Mouse (Mus musculus) lung, postnatal 0 days (tissue): ENCODE results near the gene Lmod1.

Experiments used
- CTCF ChIP-seq: IDR thresholded peaks from 2 replicates; pipeline ENCODE4 v1.5.1; 2016; ENCODE audit warnings: antibody characterized with exemption, mild to moderate bottlenecking
- EP300 ChIP-seq: IDR thresholded peaks from 2 replicates; pipeline ENCODE4 v1.6.1; 2016; ENCODE audit warnings: antibody characterized with exemption, mild to moderate bottlenecking, control low read depth

DNA sequence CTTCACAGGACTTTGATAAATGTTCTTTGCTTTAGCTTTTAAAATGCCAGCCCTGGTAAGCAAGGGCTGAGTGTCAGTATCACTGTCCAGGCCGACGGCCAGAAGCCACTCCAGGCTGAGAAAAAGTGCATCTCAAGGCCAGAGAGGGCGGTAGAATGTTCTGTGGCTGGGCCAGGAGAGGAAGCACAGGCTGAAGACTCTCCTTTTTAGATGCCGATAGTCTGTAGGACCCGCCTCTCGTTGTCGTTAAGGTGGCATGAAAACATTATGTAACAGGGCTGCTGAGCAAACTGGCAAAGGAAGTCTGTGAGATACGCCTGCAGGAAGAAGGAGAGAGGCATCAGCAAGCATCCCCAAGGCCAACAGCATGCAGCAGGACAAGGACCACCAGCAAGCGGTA lies 60.6 kb downstream of the Lmod1 start:
- TF ChIP-seq CTCF (no peak), EP300 (no peak)
